Mouse (Mus musculus) adrenal gland, adult 2 months (tissue): ENCODE data around the gene A530064D06Rik. TPM values are rescaled to one million over a fixed set of nuclear protein-coding genes. Genes with fewer than 3 reads are reported as not detected.

Experiments used
- polyA plus RNA-seq: library from polyadenylated mRNA; depleted of rRNA; stranded (reverse); fragments of >200 nt; gene quantifications from 2 replicates; pipeline ENCODE4 v1.2.3, GENCODE M21; 2012; rRNA removed
- total RNA-seq, 2 experiments: library from RNA; stranded (reverse); gene quantifications; 2 replicates each; pipeline ENCODE4 v1.2.3; 2021

A530064D06Rik gene
- total and polyA plus RNA-seq, 3 experiments, result 0.08 TPM; not detected in 2

Other genes with a start within 250 kb of the A530064D06Rik start
- 10 to 100 TPM; 21.8 to 25.3 TPM for gene Foxp4, start 242.6 kb downstream of the A530064D06Rik start, total RNA-seq
- 61.2 and 76.5 TPM in 2 replicates for gene Foxp4, start 242.6 kb downstream of the A530064D06Rik start, polyA plus RNA-seq
- not detected for gene 1700122O11Rik, start 129.0 kb downstream of the A530064D06Rik start, total RNA-seq
- gene 1700122O11Rik, start 129.0 kb downstream of the A530064D06Rik start, polyA plus RNA-seq, result not detected in 2 replicates
- not detected for gene 1700067P10Rik, start 78.0 kb downstream of the A530064D06Rik start, total RNA-seq
- gene 1700067P10Rik, start 78.0 kb downstream of the A530064D06Rik start, polyA plus RNA-seq, result not detected in 2 replicates
- not detected for gene 9830107B12Rik, start 21.0 kb downstream of the A530064D06Rik start, total RNA-seq
- gene 9830107B12Rik, start 21.0 kb downstream of the A530064D06Rik start, polyA plus RNA-seq, result not detected in 2 replicates
- gene Trem1, start 65.5 kb upstream of the A530064D06Rik start, total RNA-seq, result under 1 TPM; 0.17 to 0.24 TPM
- not detected in 2 replicates for gene Trem1, start 65.5 kb upstream of the A530064D06Rik start, polyA plus RNA-seq
- gene Trem3, start 80.5 kb upstream of the A530064D06Rik start, total RNA-seq, result under 1 TPM in 1 of 2 experiments, not detected in 1; 0.48 TPM
- gene Trem3, start 80.5 kb upstream of the A530064D06Rik start, polyA plus RNA-seq, result not detected in 2 replicates
- 1 to 10 TPM in 1 of 2 experiments, under 1 TPM in 1; 0.23 to 1.2 TPM for gene Treml4, start 97.0 kb upstream of the A530064D06Rik start, total RNA-seq
- gene Treml4, start 97.0 kb upstream of the A530064D06Rik start, polyA plus RNA-seq, result 1.0 and 1.3 TPM in 2 replicates
- gene Treml2, start 132.2 kb upstream of the A530064D06Rik start, total RNA-seq, result under 1 TPM; 0.20 to 0.38 TPM
- gene Treml2, start 132.2 kb upstream of the A530064D06Rik start, polyA plus RNA-seq, result 0.26 and 0.42 TPM in 2 replicates
- gene B430306N03Rik, start 148.9 kb upstream of the A530064D06Rik start, total RNA-seq, result under 1 TPM; 0.14 to 0.43 TPM
- gene B430306N03Rik, start 148.9 kb upstream of the A530064D06Rik start, polyA plus RNA-seq, result 0.10 and 0.19 TPM in 2 replicates
- 1 to 10 TPM; 3.4 to 5.3 TPM for gene Trem2, start 179.1 kb upstream of the A530064D06Rik start, total RNA-seq
- gene Trem2, start 179.1 kb upstream of the A530064D06Rik start, polyA plus RNA-seq, result 9.4 and 12.2 TPM in 2 replicates
- under 1 TPM in 1 of 2 experiments, not detected in 1; 0.48 TPM for gene Treml1, start 192.6 kb upstream of the A530064D06Rik start, total RNA-seq
- 0.33 and 0.42 TPM in 2 replicates for gene Treml1, start 192.6 kb upstream of the A530064D06Rik start, polyA plus RNA-seq
- gene Nfya, start 242.6 kb upstream of the A530064D06Rik start, total RNA-seq, result 10 to 100 TPM; 26.4 to 41.3 TPM
- 45.1 and 55.8 TPM in 2 replicates for gene Nfya, start 242.6 kb upstream of the A530064D06Rik start, polyA plus RNA-seq
- gene Oard1, start 242.7 kb upstream of the A530064D06Rik start, total RNA-seq, result 10 to 100 TPM; 14.6 to 19.6 TPM
- gene Oard1, start 242.7 kb upstream of the A530064D06Rik start, polyA plus RNA-seq, result 2.5 TPM in 2 replicates